16 mouse cellular contexts compared by ENCODE assay signal in genomic region chr11:54796551-54796950, GRCm38 (mm10).
"Had no signal": no experiment of that assay in that cellular context is flagged by ENCODE, and none has a peak within 500 bp of the region (broad histone marks: within the 10 kb centered on the region; RNA-seq: fewer than 3 reads in every experiment).

No protein-coding gene starts in this region.

- H3K27me3 ChIP-seq: limb, embryonic 12.5 days; liver, embryonic 13.5 days; lung, embryonic 15.5 days; megakaryocyte, embryonic 14.5 days; midbrain, embryonic 12.5 days had no signal

- H3K4me3 ChIP-seq: layer of hippocampus, adult 2 months; limb, embryonic 12.5 days; liver, embryonic 13.5 days; lung, embryonic 15.5 days; megakaryocyte, embryonic 14.5 days; midbrain, embryonic 12.5 days had no signal

- H3K36me3 ChIP-seq: limb, embryonic 12.5 days; liver, embryonic 13.5 days; lung, embryonic 15.5 days; midbrain, embryonic 12.5 days had no signal

- H3K4me2 ChIP-seq: limb, embryonic 12.5 days; liver, embryonic 13.5 days; lung, embryonic 15.5 days; midbrain, embryonic 12.5 days had no signal

- H3K9me3 ChIP-seq: limb, embryonic 12.5 days; liver, embryonic 13.5 days; lung, embryonic 15.5 days; megakaryocyte, embryonic 14.5 days; midbrain, embryonic 12.5 days had no signal

- H3K9ac ChIP-seq: limb, embryonic 12.5 days; liver, embryonic 13.5 days; liver, postnatal 0 days; lung, embryonic 15.5 days; midbrain, embryonic 12.5 days had no signal

- H3K27ac ChIP-seq: layer of hippocampus, adult 2 months; limb, embryonic 12.5 days; liver, embryonic 13.5 days; lung, embryonic 15.5 days; macrophage; midbrain, embryonic 12.5 days had no signal

- DNase-seq: kidney, postnatal 10 days; kidney, postnatal 4 days; liver; liver, embryonic 13.5 days; liver, postnatal 0 days; lung, postnatal 14 days; right cerebral cortex, adult 18-20 months; right cerebral cortex, postnatal 25 days; thymus, adult 18-20 months; thymus, postnatal 14 days had no signal

- H3K4me1 ChIP-seq: limb, embryonic 12.5 days; lung, embryonic 15.5 days had no signal

- ATAC-seq: liver, postnatal 0 days had no signal
